In the genomic region with DNA sequence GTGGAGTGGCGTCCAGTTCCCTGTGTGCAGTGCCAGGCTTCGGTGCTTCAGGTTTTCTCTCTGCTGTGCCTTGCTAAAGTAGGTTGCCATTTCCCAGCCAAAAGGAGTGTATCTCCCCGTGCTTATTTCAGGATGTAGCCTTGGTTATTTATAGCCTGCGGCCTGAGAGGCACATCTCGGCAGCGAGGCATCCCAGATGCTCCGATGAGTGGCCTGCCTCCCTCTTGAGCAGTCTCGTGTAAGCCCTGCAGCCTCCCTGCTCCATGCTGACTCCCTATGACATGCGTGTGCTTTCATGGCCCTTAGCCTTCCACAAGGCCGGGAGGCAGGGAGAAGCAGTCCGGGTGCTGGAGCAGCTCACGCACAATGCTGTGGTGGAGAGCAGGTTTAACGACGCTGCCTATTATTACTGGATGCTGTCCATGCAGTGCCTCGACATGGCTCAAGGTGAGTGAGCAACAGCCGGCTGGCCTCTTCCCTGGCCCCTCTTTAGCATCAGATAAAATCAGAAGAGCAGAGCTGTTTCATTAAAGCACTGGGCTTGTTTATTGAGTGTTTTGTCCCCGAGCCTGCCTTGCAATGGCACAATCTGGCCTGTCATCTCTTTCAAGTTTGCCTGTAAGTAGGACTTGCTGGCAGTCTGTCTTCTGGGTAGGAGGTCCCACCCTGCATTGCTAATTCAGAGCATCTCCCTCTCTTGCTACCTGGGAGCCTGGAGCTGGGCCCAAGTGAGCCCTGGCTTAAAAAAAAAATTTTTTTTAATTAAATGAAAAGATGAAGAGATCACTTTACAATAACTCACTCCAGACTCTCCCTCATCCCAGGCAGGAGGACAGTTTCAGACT, we compare ENCODE assay signal across 10 mouse cellular contexts. TPM values are rescaled to one million over a fixed set of nuclear protein-coding genes. Genes with fewer than 3 reads are reported as not detected.
DNase-seq lines count a peak whose midpoint lies in the region; ATAC-seq and TF ChIP-seq lines count a peak whose summit lies in the region.
"Had no signal": no experiment of that assay in that cellular context is flagged by ENCODE, and none has a peak within 500 bp of the region (broad histone marks: within the 10 kb centered on the region; RNA-seq: fewer than 3 reads in every experiment).

No protein-coding gene starts in this region.

- 80% methylated on average over 17 of the region's 17 CpGs for WGBS in hindbrain, embryonic 14.5 days
- WGBS in hindbrain, embryonic 11.5 days = 85% methylated on average over 17 of the region's 17 CpGs
- 81% methylated on average over 17 of the region's 17 CpGs for WGBS in forebrain, embryonic 12.5 days

- no peak overlapping the region for H3K4me2 ChIP-seq in hindbrain, embryonic 14.5 days (replicated peaks)
- no peak overlapping the region for H3K4me2 ChIP-seq in hindbrain, embryonic 11.5 days (replicated peaks; ENCODE audit: low read depth, low read length)
- H3K4me2 ChIP-seq in forebrain, embryonic 12.5 days = no peak overlapping the region

- no peaks in the 10 kb centered on the region for H3K36me3 ChIP-seq in hindbrain, embryonic 14.5 days (replicated peaks; ENCODE audit: control insufficient read depth, insufficient read depth)
- H3K36me3 ChIP-seq in hindbrain, embryonic 11.5 days (ENCODE audit: control insufficient read depth, insufficient read depth, low read length) = no peaks in the 10 kb centered on the region
- H3K36me3 ChIP-seq in forebrain, embryonic 12.5 days (replicated peaks) = peaks cover 7% of the 10 kb centered on the region; the same call in 1 of the 2 replicates

- H3K27ac ChIP-seq in hindbrain, embryonic 14.5 days = peak overlapping the region; percentile 53; the same call in 1 of the 2 replicates
- no peak overlapping the region for H3K27ac ChIP-seq in hindbrain, embryonic 11.5 days (ENCODE audit: low read depth, low read length)
- H3K27ac ChIP-seq in forebrain, embryonic 12.5 days = peak overlapping the region; percentile 46
- peak overlapping the region; percentile 86 for H3K27ac ChIP-seq in left cerebral cortex, adult 2 months

- H3K4me3 ChIP-seq in hindbrain, embryonic 14.5 days (replicated peaks; ENCODE audit: low read length) = no peak overlapping the region
- H3K4me3 ChIP-seq in hindbrain, embryonic 11.5 days (ENCODE audit: low read depth, low read length) = no peak overlapping the region
- H3K4me3 ChIP-seq in forebrain, embryonic 12.5 days (replicated peaks) = no peak overlapping the region
- H3K4me3 ChIP-seq in left cerebral cortex, adult 2 months = no peak overlapping the region

- DNase-seq in hindbrain, embryonic 14.5 days (ENCODE audit: low spot score) = no peak
- DNase-seq in hindbrain, embryonic 11.5 days (ENCODE audit: low spot score) = no peak
- peak; percentile 79 for DNase-seq in cerebellum, adult 11-12 months
- DNase-seq in left cerebral cortex, adult 2 months (ENCODE audit: extremely low spot score in 1 of 2, low spot score in 2 of 2) = peak in 1 of 2 experiments; percentile 60
- no peak for DNase-seq in spleen, adult 12 weeks (ENCODE audit: low spot score)
- no peak for DNase-seq in spleen, adult 18-20 months
- no peak for DNase-seq in urinary bladder, postnatal 25 days (ENCODE audit: low spot score)

- intact Hi-C loops in left cerebral cortex, adult 2 months (cut with DNase I) = loop anchor here (2.0 kb wide), 1 partner anchor 51 kb away; no protein-coding TSS in a partner anchor

- TF ChIP-seq CTCF in left cerebral cortex, adult 2 months (IDR thresholded peaks at IDR 0.05) = no peak

- H3K9me3 ChIP-seq in hindbrain, embryonic 14.5 days (ENCODE audit: control insufficient read depth, low read length) = no peaks in the 10 kb centered on the region
- no peaks in the 10 kb centered on the region for H3K9me3 ChIP-seq in hindbrain, embryonic 11.5 days (ENCODE audit: control insufficient read depth, low read length)
- no peaks in the 10 kb centered on the region for H3K9me3 ChIP-seq in forebrain, embryonic 12.5 days

- no peak for ATAC-seq in hindbrain, embryonic 14.5 days (ENCODE audit: low FRiP score)
- ATAC-seq in hindbrain, embryonic 11.5 days (ENCODE audit: low FRiP score) = no peak
- no peak for ATAC-seq in forebrain, embryonic 12.5 days (ENCODE audit: low FRiP score)

- H3K4me1 ChIP-seq in hindbrain, embryonic 14.5 days (replicated peaks; ENCODE audit: control insufficient read depth, insufficient read depth, low read length) = 0 out of 2 replicates have a peak, but pooled peaks cover 6% of the 10 kb centered on the region
- no peaks in the 10 kb centered on the region for H3K4me1 ChIP-seq in hindbrain, embryonic 11.5 days (replicated peaks; ENCODE audit: control insufficient read depth, insufficient read depth, low read length)
- H3K4me1 ChIP-seq in forebrain, embryonic 12.5 days = no peaks in the 10 kb centered on the region; the same call in 1 of the 2 replicates

- H3K27me3 ChIP-seq in hindbrain, embryonic 14.5 days (ENCODE audit: control insufficient read depth, insufficient read depth, low read length) = no peaks in the 10 kb centered on the region
- no peaks in the 10 kb centered on the region for H3K27me3 ChIP-seq in hindbrain, embryonic 11.5 days (ENCODE audit: control insufficient read depth, insufficient read depth, low read length)
- no peaks in the 10 kb centered on the region for H3K27me3 ChIP-seq in forebrain, embryonic 12.5 days

- no peak overlapping the region for H3K9ac ChIP-seq in hindbrain, embryonic 14.5 days
- H3K9ac ChIP-seq in hindbrain, embryonic 11.5 days (ENCODE audit: low read depth, low read length) = no peak overlapping the region
- no peak overlapping the region for H3K9ac ChIP-seq in forebrain, embryonic 12.5 days

RNA-seq across cellular contexts. Expression of gene Rho, which starts 15.7 kb away (rescaled TPM):
- polyA plus RNA-seq in hindbrain, embryonic 14.5 days (2014; fragmentation: Nextera tagmentation; extraction: Ambion mirVana) = 0.08 and 0.53 TPM in 2 replicates
- polyA plus RNA-seq in hindbrain, embryonic 11.5 days (2014; fragmentation: Nextera tagmentation; extraction: Ambion mirVana) = 0.22 and 0.39 TPM in 2 replicates
- 0.43 TPM in 1 of 2 replicates, not detected in the other for polyA plus RNA-seq in forebrain, embryonic 12.5 days (2016; fragmentation: Nextera tagmentation; extraction: Ambion mirVana)
- under 1 TPM; 0.56 to 0.79 TPM for total RNA-seq in left cerebral cortex, adult 2 months (2021)

RNA-seq across cellular contexts. Expression of gene H1foo, which starts 28.9 kb away (rescaled TPM):
- polyA plus RNA-seq in hindbrain, embryonic 14.5 days (2014; fragmentation: Nextera tagmentation; extraction: Ambion mirVana) = not detected in 2 replicates
- polyA plus RNA-seq in hindbrain, embryonic 11.5 days (2014; fragmentation: Nextera tagmentation; extraction: Ambion mirVana) = not detected in 2 replicates
- not detected in 2 replicates for polyA plus RNA-seq in forebrain, embryonic 12.5 days (2016; fragmentation: Nextera tagmentation; extraction: Ambion mirVana)
- not detected for total RNA-seq in left cerebral cortex, adult 2 months (2021)
- polyA plus RNA-seq: lung, embryonic 16.5 days; spleen, adult 2 months had no signal
